Mouse (Mus musculus) lung, adult 2 months (tissue): ENCODE data around the gene Tchh.

Experiments used
- CTCF ChIP-seq: fragments of 200-500 bp; IDR thresholded peaks from 2 replicates; pipeline ENCODE4 v1.5.1; 2011; ENCODE audit warnings: mild to moderate bottlenecking, low read length, control low read depth; ENCODE audit not compliant: insufficient read depth
- POLR2A ChIP-seq: fragments of 200-500 bp; IDR thresholded peaks from 2 replicates; pipeline ENCODE4 v1.6.1; 2011; ENCODE audit warnings: low read depth, mild to moderate bottlenecking, control low read depth, low read length, borderline replicate concordance; ENCODE audit errors: extremely low read depth

DNA sequence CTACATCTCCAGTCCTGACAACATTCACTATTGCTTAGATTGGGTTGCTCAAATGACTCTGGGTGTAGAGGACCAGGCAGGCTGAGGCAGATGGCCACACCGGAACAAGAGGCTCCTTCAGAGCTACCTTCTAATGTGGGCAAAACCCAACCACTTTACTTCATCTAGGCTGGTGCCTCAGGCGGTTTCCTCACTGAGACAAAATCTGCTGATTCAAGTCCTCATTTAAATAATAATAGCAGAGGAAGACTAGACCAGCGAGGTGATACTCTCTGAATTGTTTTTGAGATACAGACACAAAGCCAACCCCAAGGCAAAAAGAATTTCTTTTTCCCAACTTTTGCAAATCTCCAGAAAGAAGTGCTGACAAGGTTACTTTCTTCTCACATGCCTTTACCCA, 10.5 kb upstream of the Tchh start:
- no peak for TF ChIP-seq CTCF
- TF ChIP-seq POLR2A, result no peak
